Mouse (Mus musculus) layer of hippocampus, adult 2 months (tissue): ENCODE measurements around the gene Pask. TPM values are rescaled to one million over a fixed set of nuclear protein-coding genes. Genes with fewer than 3 reads are reported as not detected.

Experiments used
- DNase-seq, 2 experiments: peaks; one replicate each; pipeline ENCODE4 v3.0.0; 2022; ENCODE audit warnings: low spot score in 2 of 2
- H3K27ac ChIP-seq: fragments of 200-600 bp; 2 replicates; pipeline ENCODE4 v1.8.1; 2022
- H3K4me3 ChIP-seq: fragments of 200-600 bp; 2 replicates; pipeline ENCODE4 v1.8.1; 2022; ENCODE audit warnings: mild to moderate bottlenecking
- CTCF ChIP-seq: fragments of 200-600 bp; conservative IDR thresholded peaks from 2 replicates; pipeline ENCODE4 v1.8.1; 2022; ENCODE audit warnings: antibody characterized with exemption, mild to moderate bottlenecking, moderate library complexity
- microRNA-seq, 2 experiments: library from miRNA; unstranded; fragments of <30 nt; microRNA quantifications; one replicate each; pipeline ENCODE4 v1.2.0; 2021
- total RNA-seq, 2 experiments: library from RNA; stranded (reverse); gene quantifications; 2 replicates each; pipeline ENCODE4 v1.2.3; 2021

Gene Pask
- total RNA-seq, 2 experiments from 2014 or later = 4.1 to 7.2 TPM

- no peak for TF ChIP-seq CTCF
- Histone ChIP-seq H3K27ac (no peak overlapping the region), H3K4me3 (no peak overlapping the region)
- DNase-seq = no peak
These were observed 72.6 kb downstream of the Pask start for GRCm38 (mm10) chr1:93270516-93271240.

- TF ChIP-seq CTCF = no peak
- DNase-seq = no peak
These were observed 75.0 kb downstream of the Pask start for GRCm38 (mm10) chr1:93268246-93268645.

GRCm38 (mm10) chr1:93267207-93267606 is 76.1 kb downstream of the Pask start:
- Histone ChIP-seq H3K4me3 (no peak overlapping the region), H3K27ac (no peak overlapping the region)
- no peak for DNase-seq
- TF ChIP-seq CTCF = no peak

More at GRCm38 (mm10) chr1:93268246-93268645, 75.0 kb downstream of the Pask start:
- no peak overlapping the region for H3K4me3 ChIP-seq
- no peak overlapping the region for H3K27ac ChIP-seq

Small RNA genes within 50 kb of the gene (microRNA-seq; reads per million reads assigned to microRNA genes)
- gene Mir6345 (0 reads per million in 2 experiments), gene Mir6901 (0 reads per million in 2 experiments), gene Mir6902 (0 reads per million in 2 experiments)

Other genes with a start within 250 kb of the Pask start
- gene Kif1a, start 241.5 kb downstream of the Pask start, total RNA-seq = 100 to 1,000 TPM; 609 to 644 TPM
- not detected for gene Agxt, start 208.2 kb downstream of the Pask start, total RNA-seq
- gene 2310007B03Rik, start 182.5 kb downstream of the Pask start, total RNA-seq = not detected
- gene Crocc2, start 174.8 kb downstream of the Pask start, total RNA-seq = under 1 TPM; 0.22 to 0.36 TPM
- 1 to 10 TPM; 4.7 to 7.7 TPM for gene Sned1, start 107.6 kb downstream of the Pask start, total RNA-seq
- 10 to 100 TPM; 20.2 to 23.0 TPM for gene Mterf4, start 37.6 kb downstream of the Pask start, total RNA-seq
- gene Ppp1r7, start 628 bp downstream of the Pask start, total RNA-seq = 10 to 100 TPM; 70.4 to 77.1 TPM
- gene Ano7, start 30.4 kb upstream of the Pask start, total RNA-seq = not detected
- 100 to 1,000 TPM; 137 to 148 TPM for gene Hdlbp, start 135.3 kb upstream of the Pask start, total RNA-seq
- 10 to 100 TPM; 12.0 to 12.6 TPM for gene Farp2, start 168.6 kb upstream of the Pask start, total RNA-seq